Mouse (Mus musculus): ENCODE data around the gene Wsb2.

DNA sequence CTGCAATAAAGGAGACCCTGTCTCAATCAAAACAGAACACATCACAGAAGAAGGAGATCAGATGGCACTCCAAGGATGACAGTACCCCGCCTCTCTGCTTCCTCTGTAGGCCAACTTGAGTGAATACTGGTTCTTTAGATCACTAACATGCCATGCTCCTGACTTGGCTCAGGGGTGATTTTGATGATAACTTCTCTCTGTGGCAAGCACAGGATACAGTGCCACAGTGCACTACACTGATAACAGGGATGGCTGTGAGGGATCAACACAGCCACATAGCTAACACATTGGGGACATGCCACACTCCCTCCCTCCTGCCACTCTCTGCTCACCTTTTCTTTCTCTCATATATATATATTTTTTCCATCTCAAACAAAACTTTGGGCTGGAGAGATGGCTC, 33.8 kb downstream of the Wsb2 start:
- TF ChIP-seq CTCF (IDR thresholded peaks at IDR 0.05): no peak
- no peak for TF ChIP-seq EP300 (IDR thresholded peaks at IDR 0.05)
